Mouse (Mus musculus) erythroblast, embryonic 14.5 days (primary cell): ENCODE data around the gene Myo5c.

ENCODE experiments used
- GATA1 ChIP-seq: IDR thresholded peaks from 2 replicates; pipeline ENCODE4 v1.6.1; 2012; ENCODE audit warnings: low read length, inconsistent platforms, mixed read lengths
- TAL1 ChIP-seq: IDR thresholded peaks from 3 replicates; pipeline ENCODE4 v1.6.1; 2012; ENCODE audit warnings: low read length, inconsistent platforms, mixed read lengths

DNA sequence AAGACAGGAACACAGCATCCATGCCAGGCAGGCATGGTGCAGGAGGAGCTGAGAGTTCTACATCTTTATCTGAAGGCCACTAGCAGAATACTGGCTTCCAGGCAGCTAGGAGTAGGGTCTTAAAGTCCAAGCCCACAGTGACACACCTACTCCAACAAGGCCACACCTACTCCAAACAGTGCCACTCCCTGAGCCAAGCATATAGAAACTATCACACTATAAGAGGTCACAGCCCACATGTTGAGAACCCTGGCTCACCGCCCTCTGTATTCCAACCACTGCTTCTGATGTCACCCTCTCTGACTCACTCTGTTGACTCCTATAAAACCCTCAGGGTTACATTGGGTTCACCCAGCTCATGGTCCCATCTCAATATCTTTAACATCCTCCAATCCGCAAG lies 86.4 kb downstream of the Myo5c start:
- TF ChIP-seq TAL1 (no peak), GATA1 (no peak)
